Mouse (Mus musculus): ENCODE measurements around the gene Olfr116. TPM values are rescaled to one million over a fixed set of nuclear protein-coding genes. Genes with fewer than 3 reads are reported as not detected.

Gene Olfr116
- total RNA-seq (2021) = not detected

DNA sequence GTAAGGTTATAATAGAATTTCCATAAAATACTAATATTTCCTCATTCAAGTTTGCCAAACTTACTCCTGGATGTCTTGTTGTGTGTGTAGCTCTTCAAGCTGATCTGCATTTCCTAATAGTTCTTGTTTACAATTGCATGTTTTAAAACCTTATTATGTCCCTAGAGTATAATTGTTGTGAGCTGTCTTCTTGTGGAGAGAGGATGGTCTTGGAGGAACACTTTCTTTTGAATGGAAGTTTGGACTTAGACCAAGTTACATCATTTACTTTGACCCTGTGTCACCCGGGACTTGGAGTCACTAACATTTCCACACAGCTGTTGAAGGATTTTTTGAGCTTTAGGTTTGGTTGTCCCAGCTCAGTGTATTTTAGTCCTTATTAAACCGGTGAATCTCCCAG, at the start of gene Olfr116, which contains the start of gene Olfr115:
Gene Olfr116, minus strand, starts transcription at position 191 of the 400 bp plus-strand sequence.
Gene Olfr115, minus strand, starts transcription at position 101 of the 400 bp plus-strand sequence.
- DNase-seq (ENCODE audit: extremely low spot score in 1 of 2, low spot score in 1 of 2) = no peak

- DNase-seq (ENCODE audit: extremely low spot score in 1 of 2, low spot score in 1 of 2) = no peak
Observed at GRCm38 (mm10) chr17:37666688-37667087, 39.7 kb upstream of the Olfr116 start, which contains the start of gene Olfr118. Olfr118 (plus strand) TSS chr17:37666988.

DNA sequence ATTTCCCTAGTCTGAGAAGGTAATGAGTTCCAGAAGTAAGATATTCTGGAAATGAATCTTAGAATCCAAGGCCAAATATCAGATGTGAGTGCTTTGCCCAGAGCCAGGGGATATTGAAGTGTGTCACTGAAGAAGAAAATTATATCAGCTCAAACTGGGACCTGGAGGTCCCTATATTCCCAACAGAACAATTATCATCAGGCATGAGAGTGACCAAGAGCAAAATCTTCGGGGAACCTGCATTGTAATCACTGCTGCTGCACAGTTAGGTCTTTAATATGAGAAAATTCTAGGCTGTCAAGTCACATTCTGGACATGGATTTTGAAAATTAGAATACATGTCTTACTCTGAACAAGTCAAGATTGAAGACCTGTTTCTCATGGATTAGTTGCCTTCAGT, 36.7 kb upstream of the Olfr116 start, which contains the start of gene Olfr117:
Gene Olfr117, minus strand, starts transcription at position 101 of the 400 bp plus-strand sequence.
- DNase-seq (ENCODE audit: extremely low spot score in 1 of 2, low spot score in 1 of 2) = no peak

- DNase-seq (ENCODE audit: extremely low spot score in 1 of 2, low spot score in 1 of 2) = no peak
Observed at GRCm38 (mm10) chr17:37592643-37593042, 34.4 kb downstream of the Olfr116 start, which contains the start of gene Olfr114. Olfr114 (minus strand) TSS chr17:37592743.

DNA sequence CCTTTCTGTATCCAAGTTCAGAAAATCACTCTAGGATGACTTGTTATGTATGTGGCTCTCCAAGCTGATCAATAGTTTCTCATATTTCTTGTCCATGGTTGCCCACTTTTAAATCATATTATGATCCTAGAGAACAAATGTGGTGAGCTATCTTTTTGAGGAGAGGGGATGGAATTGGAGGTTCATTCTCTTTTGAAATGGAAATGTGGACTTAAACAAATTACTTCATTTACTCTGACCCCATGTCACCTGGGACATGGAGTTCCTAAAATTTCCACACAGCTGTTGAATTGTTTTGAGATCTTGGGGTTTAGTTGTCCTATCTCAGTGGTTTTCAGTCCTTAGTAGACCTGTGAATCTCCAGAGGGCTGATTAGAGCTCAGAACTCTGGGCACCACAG, 49.4 kb downstream of the Olfr116 start, which contains the start of gene Olfr113:
Gene Olfr113, minus strand, starts transcription at position 101 of the 400 bp plus-strand sequence.
- no peak for DNase-seq (ENCODE audit: extremely low spot score in 1 of 2, low spot score in 1 of 2)

Other genes with a start within 250 kb of the Olfr116 start
- gene Olfr105-ps, start 248.2 kb downstream of the Olfr116 start, total RNA-seq (2021) = not detected
- not detected for gene Olfr106-ps, start 236.8 kb downstream of the Olfr116 start, total RNA-seq (2021)
- not detected for gene Olfr107, start 228.0 kb downstream of the Olfr116 start, total RNA-seq (2021)
- not detected for gene Olfr108, start 181.7 kb downstream of the Olfr116 start, total RNA-seq (2021)
- not detected for gene Olfr109, start 168.3 kb downstream of the Olfr116 start, total RNA-seq (2021)
- not detected for gene H2-M2, start 143.6 kb downstream of the Olfr116 start, total RNA-seq (2021)
- not detected for gene Olfr110, start 134.7 kb downstream of the Olfr116 start, total RNA-seq (2021)
- gene Olfr111, start 119.2 kb downstream of the Olfr116 start, total RNA-seq (2021) = not detected
- not detected for gene Olfr112, start 57.7 kb downstream of the Olfr116 start, total RNA-seq (2021)
- gene Olfr113, start 49.5 kb downstream of the Olfr116 start, total RNA-seq (2021) = not detected
- gene Olfr114, start 34.5 kb downstream of the Olfr116 start, total RNA-seq (2021) = not detected
- not detected for gene Olfr115, start 90 bp downstream of the Olfr116 start, total RNA-seq (2021)
- gene Olfr117, start 36.6 kb upstream of the Olfr116 start, total RNA-seq (2021) = not detected
- not detected for gene Olfr118, start 39.8 kb upstream of the Olfr116 start, total RNA-seq (2021)
- not detected for gene Olfr119, start 69.4 kb upstream of the Olfr116 start, total RNA-seq (2021)
- gene Olfr120, start 94.6 kb upstream of the Olfr116 start, total RNA-seq (2021) = not detected
- gene Olfr121, start 121.7 kb upstream of the Olfr116 start, total RNA-seq (2021) = not detected
- gene Olfr122, start 141.4 kb upstream of the Olfr116 start, total RNA-seq (2021) = not detected
- gene Olfr123, start 166.3 kb upstream of the Olfr116 start, total RNA-seq (2021) = not detected
- not detected for gene Olfr124, start 172.7 kb upstream of the Olfr116 start, total RNA-seq (2021)
- gene Olfr125, start 205.8 kb upstream of the Olfr116 start, total RNA-seq (2021) = not detected
- not detected for gene Olfr126, start 220.3 kb upstream of the Olfr116 start, total RNA-seq (2021)

All from layer of hippocampus, postnatal 25 days (tissue).